Mouse (Mus musculus) embryonic facial prominence, embryonic 12.5 days (tissue): Measurements from ENCODE around the gene Peg3. TPM values are rescaled to one million over a fixed set of nuclear protein-coding genes. Genes with fewer than 3 reads are reported as not detected.

Source experiments
- polyA plus RNA-seq: library from polyadenylated mRNA; unstranded; fragments of >200 nt; fragmentation: Nextera tagmentation; extraction: Ambion mirVana; gene quantifications from 2 replicates; pipeline ENCODE4 v1.2.1, GENCODE M21; 2016

The Peg3 gene
- polyA plus RNA-seq, 1 experiment from 2014 or later: 264 TPM

Other genes starting within 250 kb of the Peg3 start
- not detected in 2 replicates for gene Olfr5, start 243.5 kb downstream of the Peg3 start, polyA plus RNA-seq
- gene Olfr1347, start 230.7 kb downstream of the Peg3 start, polyA plus RNA-seq: not detected in 2 replicates
- not detected in 2 replicates for gene Olfr1348, start 221.7 kb downstream of the Peg3 start, polyA plus RNA-seq
- gene Olfr1349, start 207.5 kb downstream of the Peg3 start, polyA plus RNA-seq: not detected in 2 replicates
- not detected in 2 replicates for gene Olfr1350, start 165.6 kb downstream of the Peg3 start, polyA plus RNA-seq
- 4.7 and 5.1 TPM in 2 replicates for gene Zim1, start 34.0 kb downstream of the Peg3 start, polyA plus RNA-seq
- gene Usp29, start 147 bp upstream of the Peg3 start, polyA plus RNA-seq: 16.2 and 19.2 TPM in 2 replicates